Mouse (Mus musculus) testis, adult 2 months (tissue): ENCODE data around the gene Tmem107.

Experiments used
- CTCF ChIP-seq: fragments of 200-500 bp; IDR thresholded peaks from 2 replicates; pipeline ENCODE4 v1.5.1; 2012; ENCODE audit warnings: low read depth, mild to moderate bottlenecking, inconsistent platforms, low read length, moderate library complexity; ENCODE audit not compliant: control insufficient read depth, insufficient read depth, insufficient replicate concordance
- POLR2A ChIP-seq: fragments of 200-500 bp; IDR thresholded peaks from 2 replicates; pipeline ENCODE4 v1.6.1; 2012; ENCODE audit warnings: low read depth, mild to moderate bottlenecking, inconsistent platforms, low read length, moderate library complexity; ENCODE audit not compliant: control insufficient read depth

DNA sequence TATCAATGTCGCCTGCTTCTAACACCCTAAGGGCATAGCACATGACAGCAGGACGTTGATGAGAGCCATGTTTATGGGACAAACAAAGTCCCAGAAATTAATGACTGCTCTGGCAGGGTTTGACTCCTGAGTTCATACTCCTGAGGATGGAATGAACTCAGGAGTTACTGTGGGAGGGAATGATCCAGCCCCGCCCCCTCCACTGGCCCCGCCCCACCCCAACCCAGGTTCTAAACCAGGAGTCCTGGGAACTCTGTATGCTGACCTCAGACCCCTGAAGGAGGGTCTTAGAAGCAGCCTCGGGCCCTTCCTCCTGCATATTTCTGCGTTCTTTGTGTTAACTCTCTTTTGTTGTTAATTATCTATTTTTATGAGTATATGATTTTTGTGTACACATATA lies 15.0 kb downstream of the Tmem107 start:
- no peak for TF ChIP-seq CTCF
- TF ChIP-seq POLR2A, result no peak
